Mouse (Mus musculus) testis, postnatal 10 days (tissue): Measurements from ENCODE around the gene Rem1.

ENCODE experiments used
- DNase-seq: peaks from one replicate; pipeline ENCODE4 v3.0.0; 2021; ENCODE audit warnings: low spot score

Rem1 gene

DNA sequence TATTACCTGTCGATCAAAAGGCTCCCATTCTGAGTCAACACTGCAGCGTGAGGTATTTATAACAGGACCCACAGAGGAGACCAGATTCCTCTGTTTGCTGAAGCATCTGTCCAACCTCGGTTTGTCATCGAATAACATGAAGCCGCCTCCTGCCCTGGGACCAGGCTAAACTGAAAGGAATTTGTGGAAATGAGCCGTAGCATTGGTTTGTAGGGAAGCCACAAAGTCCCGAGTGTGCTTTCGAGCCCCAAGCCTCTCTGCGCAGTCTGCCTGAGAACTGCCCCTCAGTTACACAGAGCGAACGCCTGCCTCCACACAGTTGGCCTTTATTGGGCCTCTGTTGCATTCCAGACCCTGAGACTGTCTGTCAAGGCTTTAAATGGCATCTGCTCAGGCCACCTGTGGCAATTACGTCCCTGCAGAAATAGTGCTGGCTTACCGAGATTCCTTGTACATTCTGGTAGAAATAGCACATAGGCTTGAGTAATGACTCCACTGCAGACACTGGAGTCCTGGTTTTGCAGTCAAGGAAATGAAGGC is 48.6 kb downstream of the Rem1 start:
- DNase-seq, result no peak

DNA sequence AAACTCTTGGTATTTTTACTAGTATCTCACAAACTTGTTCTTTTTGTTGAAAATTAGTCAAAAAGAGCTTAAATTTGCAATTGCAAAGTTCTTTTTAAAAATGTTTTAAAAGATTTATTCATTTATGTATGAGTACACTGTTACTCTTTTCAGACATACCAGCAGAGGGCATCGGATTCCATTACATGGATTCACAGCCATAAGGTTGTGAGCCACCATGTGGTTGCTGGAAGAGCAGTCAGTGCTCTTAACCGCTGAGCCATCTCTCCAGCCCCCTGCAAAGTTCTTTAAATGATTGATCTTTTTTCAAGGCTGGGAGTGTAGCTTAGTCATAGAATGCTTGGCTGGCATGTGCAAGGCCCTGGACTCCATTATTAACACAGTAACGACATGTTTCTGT is 51.6 kb downstream of the Rem1 start:
- DNase-seq, result no peak

DNA sequence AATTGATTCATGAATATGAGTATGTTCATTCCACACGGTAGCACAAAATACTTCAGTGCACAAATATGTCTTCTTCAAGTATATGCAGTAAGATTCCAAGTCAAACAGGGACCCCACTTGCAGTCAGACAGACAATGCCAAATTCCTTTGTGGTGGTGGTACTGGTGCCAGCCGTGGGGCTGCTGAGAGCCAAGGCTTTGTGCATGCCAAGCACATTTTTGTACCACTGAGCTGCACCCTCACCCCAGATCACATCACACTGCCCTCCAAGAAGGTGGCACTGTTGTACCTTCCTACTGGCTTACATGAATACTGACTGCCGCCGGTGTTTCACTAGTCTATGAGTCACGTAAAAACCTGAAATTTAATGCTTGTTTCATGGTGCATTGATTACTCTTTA is 52.2 kb downstream of the Rem1 start:
- DNase-seq, result no peak

DNA sequence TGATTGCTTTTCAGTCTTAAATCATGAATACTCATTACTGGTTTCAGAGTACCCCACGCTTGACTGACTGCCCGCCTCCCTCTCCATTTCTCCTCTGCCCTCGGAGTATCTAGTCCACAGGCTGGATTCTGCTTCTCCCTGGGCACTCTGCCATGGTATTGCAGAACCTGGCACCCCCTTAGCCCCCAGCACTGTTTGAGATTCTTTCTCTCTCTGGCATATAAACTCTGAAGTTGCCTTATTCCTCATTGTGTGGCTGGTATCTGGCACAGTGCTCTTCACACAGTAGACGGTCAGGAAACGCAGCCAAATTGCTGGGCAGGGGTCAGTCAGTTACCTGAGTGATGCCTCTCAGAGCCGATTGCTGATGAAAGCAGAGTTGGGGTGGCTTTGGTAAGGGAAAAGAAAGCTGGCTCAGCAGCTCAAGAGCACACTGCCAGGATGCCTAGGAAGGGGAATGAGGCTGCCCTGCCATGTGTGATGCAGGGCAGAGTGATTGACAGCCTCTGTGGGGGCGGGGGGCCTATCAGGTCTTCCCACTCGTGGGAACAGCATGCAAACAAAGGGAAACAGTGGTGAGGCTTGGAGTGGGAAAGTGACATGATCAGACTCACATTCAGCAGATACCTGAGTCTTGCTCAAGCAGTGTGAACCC is 53.1 kb downstream of the Rem1 start:
- DNase-seq, result no peak

DNA sequence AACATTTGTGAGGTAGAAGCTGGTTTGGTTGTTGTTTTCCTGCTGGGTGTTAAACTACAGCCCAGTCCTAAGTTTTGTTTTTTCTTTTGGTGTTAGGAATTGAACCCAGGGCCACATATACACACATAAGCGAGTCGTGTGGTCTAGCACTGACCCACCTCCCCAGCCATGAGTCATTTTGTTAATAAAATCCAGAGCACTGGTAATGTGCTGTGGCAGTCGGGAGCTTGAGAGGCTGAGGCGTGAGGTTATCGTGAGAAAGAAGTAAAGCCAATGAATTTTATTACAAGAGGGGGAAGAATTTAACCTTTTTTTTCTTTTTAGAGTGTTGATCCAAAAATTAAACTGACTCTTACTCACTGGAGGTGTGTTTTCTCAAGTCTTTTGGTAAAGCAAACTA is 56.3 kb downstream of the Rem1 start:
- DNase-seq, result no peak
